Mouse (Mus musculus) heart, embryonic 14.5 days (tissue): ENCODE measurements around the gene Polr2j. TPM values are rescaled to one million over a fixed set of nuclear protein-coding genes. Genes with fewer than 3 reads are reported as not detected.
A peak's percentile ranks its signal among the peaks of the same experiment; 100 is the strongest.
"Not testable (repeated sequence)": the region's sequence is repeated elsewhere in the genome, so short reads cannot be mapped to it uniquely, and the experiment has no call there.

Source experiments
- ATAC-seq: fragments of 200-750 bp; cut with Nextera tagmentation; 2 replicates; pipeline ENCODE4 v1.8.0; 2017; ENCODE audit warnings: low read depth, moderate TSS enrichment; ENCODE audit not compliant: insufficient number of reproducible peaks, insufficient read depth, low FRiP score
- H3K27ac ChIP-seq, 2 experiments: fragments of 200-500 bp in 1 of 2; fragments of 300-500 bp in 1 of 2; sonication (generic) in 1 of 2; replicated peaks in 1 of 2; 2 replicates each; pipeline ENCODE4 v1.5.1; 2012 to 2014; ENCODE audit warnings: low read depth in 2 of 2, low read length in 2 of 2, control low read depth in 1 of 2, mild to moderate bottlenecking in 1 of 2, mixed read lengths in 1 of 2; ENCODE audit not compliant: control insufficient read depth in 1 of 2, insufficient read depth in 1 of 2
- H3K27me3 ChIP-seq: fragments of 300-500 bp; sonication (generic); 2 replicates; pipeline ENCODE4 v1.6.1; 2014; ENCODE audit warnings: mild to moderate bottlenecking, low read length, control low read depth; ENCODE audit not compliant: control insufficient read depth, insufficient read depth
- H3K36me3 ChIP-seq: fragments of 300-500 bp; sonication (generic); 2 replicates; pipeline ENCODE4 v1.6.1; 2014; ENCODE audit warnings: mild to moderate bottlenecking, control low read depth, low read length, mixed read lengths; ENCODE audit not compliant: control insufficient read depth, insufficient read depth
- H3K4me1 ChIP-seq, 2 experiments: fragments of 200-500 bp in 1 of 2; fragments of 300-500 bp in 1 of 2; sonication (generic) in 1 of 2; 2 replicates each; pipeline ENCODE4 v1.6.1; 2012 to 2014; ENCODE audit warnings: low read length in 2 of 2, control low read depth in 1 of 2, mixed read lengths in 1 of 2; ENCODE audit not compliant: control insufficient read depth in 2 of 2, insufficient read depth in 2 of 2
- H3K4me2 ChIP-seq: fragments of 300-500 bp; sonication (generic); 2 replicates; pipeline ENCODE4 v1.6.1; 2014; ENCODE audit warnings: mild to moderate bottlenecking, low read length
- H3K4me3 ChIP-seq, 2 experiments: fragments of 200-500 bp in 1 of 2; fragments of 300-500 bp in 1 of 2; sonication (generic) in 1 of 2; 2 replicates each; pipeline ENCODE4 v1.5.1; 2012 to 2014; ENCODE audit warnings: low read length in 2 of 2, mild to moderate bottlenecking in 2 of 2, control low read depth in 1 of 2, low read depth in 1 of 2, moderate library complexity in 1 of 2; ENCODE audit not compliant: control insufficient read depth in 1 of 2, insufficient read depth in 1 of 2
- H3K9ac ChIP-seq: fragments of 300-500 bp; sonication (generic); 2 replicates; pipeline ENCODE4 v1.6.1; 2014; ENCODE audit warnings: mild to moderate bottlenecking, low read length
- H3K9me3 ChIP-seq: fragments of 300-500 bp; sonication (generic); 2 replicates; pipeline ENCODE4 v1.6.1; 2016; ENCODE audit warnings: low read length, control low read depth; ENCODE audit not compliant: control insufficient read depth
- WGBS: fragments of 180-500 bp; shearing (Covaris S2); extraction: QIAGEN DNeasy Blood & Tissue Kit; methylation state at CpG from one replicate; pipeline ENCODE4 v1.1.7; 2014; 5-methylcytosine and 5-hydroxymethylcytosine counted together
- polyA plus RNA-seq: library from polyadenylated mRNA; unstranded; fragments of >200 nt; fragmentation: Nextera tagmentation; extraction: Ambion mirVana; gene quantifications from 2 replicates; pipeline ENCODE4 v1.2.1, GENCODE M21; 2014

Polr2j gene
- polyA plus RNA-seq, 1 experiment from 2014 or later, result 178 TPM

DNA sequence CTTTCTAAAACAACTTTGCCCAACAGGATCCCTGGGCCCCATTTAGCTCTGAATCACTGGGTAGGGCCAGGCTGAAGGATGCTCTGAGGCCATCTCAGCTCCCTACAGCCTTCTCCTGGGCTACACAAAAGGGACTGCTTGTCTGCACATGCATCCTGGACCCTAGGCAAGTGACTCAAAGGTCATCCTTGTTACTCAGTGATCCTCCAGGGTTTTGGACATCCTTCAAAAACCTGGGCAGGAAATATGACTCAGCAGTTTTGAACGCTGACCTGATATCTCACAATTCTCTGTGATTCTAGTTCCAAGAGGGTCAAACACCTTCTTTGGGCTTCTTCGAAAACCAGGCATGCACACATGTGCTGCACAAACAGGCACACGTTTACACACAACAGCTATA, 7.4 kb upstream of the Polr2j start:
- ATAC-seq, result no peak
- 54% methylated on average over 3 of the region's 3 CpGs for WGBS
- no peak overlapping the region for H3K27ac ChIP-seq
- H3K36me3 ChIP-seq, result no peaks in the 10 kb centered on the region
- no peak overlapping the region for H3K4me2 ChIP-seq
- no peaks in the 10 kb centered on the region for H3K27me3 ChIP-seq
- H3K4me3 ChIP-seq, result no peak overlapping the region
- H3K4me1 ChIP-seq, result no peaks in the 10 kb centered on the region
- H3K9me3 ChIP-seq, result no peaks in the 10 kb centered on the region
- no peak overlapping the region for H3K9ac ChIP-seq

DNA sequence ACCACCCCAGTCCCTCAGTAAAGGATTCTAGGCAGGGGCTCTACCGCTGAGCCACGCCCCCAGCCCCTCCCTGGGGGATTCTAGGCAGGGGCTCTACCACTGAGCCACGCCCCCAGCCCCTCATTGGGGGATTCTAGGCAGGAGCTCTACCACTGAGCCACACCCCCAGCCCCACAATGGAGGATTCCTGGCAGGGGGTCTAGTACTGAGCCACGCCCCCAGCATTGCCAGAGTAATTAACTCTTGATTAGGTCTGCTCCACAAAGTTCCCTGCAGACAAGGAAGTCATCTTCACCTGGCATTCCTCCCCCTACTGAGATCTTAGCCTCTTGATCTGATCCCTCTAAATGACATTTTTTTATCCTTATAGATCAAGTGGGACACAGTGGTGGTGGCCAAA, 2.9 kb upstream of the Polr2j start:
- H3K4me3 ChIP-seq, H3K27me3 ChIP-seq, H3K9ac ChIP-seq, ATAC-seq, H3K9me3 ChIP-seq, H3K4me2 ChIP-seq, H3K27ac ChIP-seq, H3K36me3 ChIP-seq: not testable (repeated sequence)
- 33% methylated on average over 3 of the region's 4 CpGs for WGBS
- peaks cover 5 to 18% of the 10 kb centered on the region in 2 experiments for H3K4me1 ChIP-seq

DNA sequence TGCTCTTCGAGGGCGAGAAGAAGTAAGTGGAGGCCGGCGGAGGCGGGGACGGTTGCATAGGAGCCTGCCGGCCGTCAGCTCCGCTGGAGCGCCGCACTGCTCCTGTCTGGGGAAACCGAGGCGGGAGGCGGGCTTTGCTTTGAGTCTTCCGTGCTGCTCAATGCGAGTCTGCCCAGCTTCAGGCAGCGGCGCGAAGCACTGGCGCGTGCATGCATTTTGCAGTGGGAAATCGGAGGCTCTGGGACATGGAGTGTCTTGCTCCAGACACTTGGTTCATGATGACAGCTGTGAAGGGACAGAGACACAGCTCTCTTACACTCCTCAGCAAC, 317 bp downstream of the Polr2j start:
- peaks cover 24% of the 10 kb centered on the region for H3K36me3 ChIP-seq
- H3K4me1 ChIP-seq, result peaks cover 5 to 18% of the 10 kb centered on the region in 2 experiments
- H3K9me3 ChIP-seq, result no peaks in the 10 kb centered on the region
- H3K4me3 ChIP-seq, result peak overlapping the region; percentile 86 to 97
- H3K4me2 ChIP-seq, result peak overlapping the region; percentile 95
- peak overlapping the region; percentile 95 for H3K9ac ChIP-seq
- peak; percentile 28 for ATAC-seq
- peak overlapping the region in 1 of 2 experiments; percentile 65; a peak in 1 of 4 replicates for H3K27ac ChIP-seq
- WGBS, result under 1% methylated on average over 22 of the region's 22 CpGs
- H3K27me3 ChIP-seq, result no peaks in the 10 kb centered on the region

DNA sequence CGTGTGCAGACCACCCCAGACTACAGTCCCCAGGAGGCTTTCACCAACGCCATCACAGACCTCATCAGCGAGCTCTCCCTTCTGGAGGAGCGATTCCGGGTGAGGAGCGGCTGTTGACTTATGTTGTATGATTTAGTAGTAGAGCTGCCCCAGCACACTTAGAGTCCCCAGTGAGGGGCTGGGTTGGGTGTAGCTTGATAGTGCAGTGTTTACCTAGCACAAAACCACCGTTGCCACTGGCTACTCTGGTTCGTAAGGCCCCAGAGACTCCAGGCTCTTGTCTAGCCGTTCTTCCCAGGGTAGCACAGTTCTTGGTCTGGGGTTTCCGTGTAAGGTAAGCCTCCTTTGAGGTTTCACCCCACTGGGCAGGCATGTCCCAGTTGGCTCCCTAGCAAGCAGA, 5.7 kb downstream of the Polr2j start:
- ATAC-seq, result no peak
- no peak overlapping the region for H3K4me2 ChIP-seq
- H3K9ac ChIP-seq, result no peak overlapping the region
- WGBS, result 89% methylated on average over 10 of the region's 10 CpGs
- no peak overlapping the region for H3K27ac ChIP-seq
- H3K4me3 ChIP-seq, result no peak overlapping the region
- no peaks in the 10 kb centered on the region for H3K27me3 ChIP-seq
- H3K9me3 ChIP-seq, result no peaks in the 10 kb centered on the region
- peaks cover 5 to 10% of the 10 kb centered on the region in 2 experiments for H3K4me1 ChIP-seq
- peaks cover 66% of the 10 kb centered on the region for H3K36me3 ChIP-seq

DNA sequence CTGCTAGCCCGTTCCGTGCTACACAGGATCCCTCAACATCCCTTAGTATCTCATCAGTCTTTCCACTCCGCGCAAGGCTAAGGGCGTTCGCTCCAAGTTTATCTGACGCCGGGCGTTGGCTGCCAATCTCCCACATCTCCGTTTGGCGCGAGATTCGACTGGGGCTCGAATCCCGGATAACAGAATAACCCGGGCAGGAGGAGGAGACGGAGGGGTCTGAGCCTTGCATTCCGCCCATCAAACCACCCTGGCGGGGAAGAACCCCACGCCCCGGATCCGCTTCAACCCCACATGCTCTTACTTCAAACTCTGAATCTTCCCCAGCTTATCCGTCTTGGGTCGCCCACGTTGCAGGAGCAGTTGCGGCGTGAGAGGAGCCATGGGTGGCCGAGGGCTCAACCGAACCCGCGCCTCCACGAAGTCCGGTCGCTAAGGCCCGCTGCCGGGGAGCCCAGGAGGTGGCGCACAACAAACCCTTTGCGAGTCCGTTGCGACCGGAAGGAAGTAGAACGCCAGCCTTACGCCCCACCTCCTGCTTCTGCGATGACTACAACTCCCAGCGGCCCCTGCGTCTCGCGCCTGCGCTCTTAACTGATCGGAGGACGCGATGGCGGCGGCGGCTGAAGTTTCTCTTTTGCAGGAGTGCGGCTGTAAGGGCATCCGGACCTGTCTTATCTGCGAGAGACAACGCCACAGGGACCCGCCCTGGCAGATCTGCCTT, 19.3 kb downstream of the Polr2j start, which contains the start of the genes Lrwd1 and Alkbh4:
TSS of gene Lrwd1 (minus strand) at position 504 of the 721 bp plus-strand sequence.
TSS of gene Alkbh4 (plus strand) at position 576 of the 721 bp plus-strand sequence.
- Histone ChIP-seq H3K27ac (peak within 1 kb of the TSS; percentile 33 to 64; a peak in 2 of 4 replicates), H3K4me1 (peaks cover 6 to 14% of the 10 kb centered on the region in 2 experiments), H3K4me3 (peak within 1 kb of the TSS; percentile 82 to 85), H3K9me3 (no peaks in the 10 kb centered on the region), H3K36me3 (peaks cover 49% of the 10 kb centered on the region), H3K4me2 (peak within 1 kb of the TSS; percentile 78), H3K9ac (peak within 1 kb of the TSS; percentile 88), H3K27me3 (no peaks in the 10 kb centered on the region)
- peak; percentile 89 for ATAC-seq
- under 1% methylated on average over 60 of the region's 60 CpGs for WGBS

DNA sequence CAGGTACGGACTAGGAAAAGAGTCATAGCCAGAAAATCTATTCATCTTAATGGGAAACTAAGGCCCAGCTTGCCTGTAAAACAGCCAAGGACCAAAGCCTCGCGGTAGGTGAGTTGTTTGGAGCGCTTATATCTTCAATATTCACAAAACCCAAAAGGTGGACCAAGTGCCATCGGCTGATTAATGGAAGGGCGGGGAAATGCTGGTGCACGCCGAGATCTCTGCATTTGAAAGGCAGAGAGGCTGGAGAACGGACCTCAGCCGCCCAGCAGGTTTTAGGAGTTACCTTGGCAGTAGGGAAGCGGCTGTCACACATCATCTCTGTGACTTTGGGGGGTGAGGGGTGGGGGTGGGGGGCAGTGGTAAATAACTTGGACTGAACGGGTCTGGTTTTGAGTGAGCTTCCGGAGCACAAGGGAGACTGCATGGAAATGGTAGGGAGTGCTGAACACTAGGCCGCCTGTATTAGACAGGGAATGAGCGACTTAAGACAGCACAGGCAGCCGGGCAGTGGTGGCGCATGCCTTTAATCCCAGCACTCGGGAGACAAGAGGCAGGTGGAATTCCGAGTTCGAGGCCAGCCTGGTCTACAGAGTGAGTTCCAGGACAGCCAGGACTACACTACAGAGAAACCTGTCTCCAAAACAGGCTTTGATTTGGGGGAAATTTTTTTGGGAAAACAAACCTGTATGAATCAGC, 20.0 kb downstream of the Polr2j start:
- H3K9ac ChIP-seq, result peak overlapping the region; percentile 88
- peak overlapping the region; percentile 78 for H3K4me2 ChIP-seq
- ATAC-seq, result no peak
- H3K27ac ChIP-seq, result peak overlapping the region; percentile 14 to 64; a peak in 2 of 4 replicates
- peaks cover 6 to 14% of the 10 kb centered on the region in 2 experiments for H3K4me1 ChIP-seq
- no peaks in the 10 kb centered on the region for H3K9me3 ChIP-seq
- no peaks in the 10 kb centered on the region for H3K27me3 ChIP-seq
- 3% methylated on average over 20 of the region's 20 CpGs for WGBS
- peaks cover 49% of the 10 kb centered on the region for H3K36me3 ChIP-seq
- peak overlapping the region; percentile 82 to 85 for H3K4me3 ChIP-seq

DNA sequence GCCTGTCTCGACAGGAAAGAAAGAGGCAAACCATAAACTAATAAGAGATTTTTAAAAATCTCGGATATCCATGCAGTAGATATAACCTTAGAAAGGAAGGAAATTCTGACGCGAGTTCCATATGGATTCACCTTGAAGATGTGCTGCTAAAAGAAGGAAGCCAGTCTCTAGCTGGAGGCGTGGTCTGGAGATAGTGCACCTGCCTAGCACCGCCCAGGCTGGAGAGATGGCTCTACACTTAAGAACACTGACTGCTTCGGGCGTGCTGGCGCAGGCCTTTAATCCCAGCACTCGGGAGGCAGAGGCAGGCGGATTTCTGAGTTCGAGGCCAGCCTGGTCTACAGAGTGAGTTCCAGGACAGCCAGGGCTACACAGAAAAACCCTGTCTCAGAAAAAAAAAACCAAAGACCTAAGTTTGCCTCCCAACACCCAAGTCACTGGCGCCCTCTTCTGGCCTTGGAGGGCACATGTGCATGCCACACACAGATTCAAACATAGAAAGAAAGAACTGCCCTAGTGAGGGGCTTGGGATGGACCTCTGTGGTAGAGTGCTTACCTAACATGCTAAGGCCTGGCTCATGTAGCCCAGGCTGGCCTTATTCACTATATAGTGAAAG, 21.3 kb downstream of the Polr2j start:
- Histone ChIP-seq H3K4me2 (no peak overlapping the region), H3K9me3 (0 out of 2 replicates have a peak, but pooled peaks cover 4% of the 10 kb centered on the region), H3K4me1 (peaks cover 6 to 14% of the 10 kb centered on the region in 2 experiments), H3K36me3 (peaks cover 46% of the 10 kb centered on the region), H3K27ac (no peak overlapping the region), H3K27me3 (no peaks in the 10 kb centered on the region), H3K4me3 (no peak overlapping the region), H3K9ac (no peak overlapping the region)
- ATAC-seq, result no peak
- 75% methylated on average over 13 of the region's 13 CpGs for WGBS
